Mouse (Mus musculus) C2C12 (cell line): ENCODE results near the gene Hpcal1. TPM values are rescaled to one million over a fixed set of nuclear protein-coding genes. Genes with fewer than 3 reads are reported as not detected.

Experiments used
- H3K27me3 ChIP-seq: one replicate; pipeline ENCODE4 v1.6.1; 2011; ENCODE audit not compliant: control insufficient read depth, insufficient read depth, insufficient read length
- H3K36me3 ChIP-seq: one replicate; pipeline ENCODE4 v1.6.1; 2011; ENCODE audit not compliant: control insufficient read depth, insufficient read depth
- H3K4me3 ChIP-seq: one replicate; pipeline ENCODE4 v1.5.1; 2011; ENCODE audit warnings: mild to moderate bottlenecking, control low read depth; ENCODE audit not compliant: poor library complexity, insufficient read depth, severe bottlenecking
- H3K79me2 ChIP-seq: one replicate; pipeline ENCODE4 v1.6.1; 2011; ENCODE audit not compliant: control insufficient read depth, insufficient read depth
- H3K79me3 ChIP-seq: one replicate; pipeline ENCODE4 v1.6.1; 2011; ENCODE audit warnings: low read depth, control low read depth
- H3ac ChIP-seq: one replicate; pipeline ENCODE3; 2011; ENCODE audit warnings: low read depth; ENCODE audit not compliant: control insufficient read depth, insufficient read length
- CEBPB ChIP-seq: IDR thresholded peaks from one replicate; pipeline ENCODE4 v1.6.1; 2011; ENCODE audit warnings: low read depth, mild to moderate bottlenecking, control low read depth, moderate library complexity
- CTCF ChIP-seq: IDR thresholded peaks from one replicate; pipeline ENCODE4 v1.5.1; 2011; ENCODE audit not compliant: control insufficient read depth, insufficient read depth, insufficient read length
- FOSL1 ChIP-seq: IDR thresholded peaks from one replicate; pipeline ENCODE4 v1.8.0; 2011; ENCODE audit warnings: mild to moderate bottlenecking, low read length; ENCODE audit not compliant: poor library complexity, insufficient read depth, severe bottlenecking
- MAX ChIP-seq: IDR thresholded peaks from one replicate; pipeline ENCODE4 v1.6.1; 2011; ENCODE audit warnings: mild to moderate bottlenecking, control low read depth
- MYOD1 ChIP-seq: IDR thresholded peaks from one replicate; pipeline ENCODE4 v1.6.1; 2011; ENCODE audit warnings: low read depth; ENCODE audit not compliant: control insufficient read depth, insufficient read length
- MYOG ChIP-seq: IDR thresholded peaks from one replicate; pipeline ENCODE4 v1.6.1; 2011; ENCODE audit not compliant: control insufficient read depth, insufficient read length; ENCODE audit errors: extremely low read depth
- USF1 ChIP-seq: IDR thresholded peaks from one replicate; pipeline ENCODE4 v1.6.1; 2011; ENCODE audit warnings: low read depth, mild to moderate bottlenecking, control low read depth, moderate library complexity
- polyA plus RNA-seq: library from polyadenylated mRNA; unstranded; fragments of >200 nt; fragmentation: generic; extraction: Trizol; gene quantifications from one replicate; pipeline ENCODE4 v1.2.1, GENCODE M21; 2012; ENCODE audit warnings: missing spikeins

Gene Hpcal1
- polyA plus RNA-seq, 1 experiment = 114 TPM

DNA sequence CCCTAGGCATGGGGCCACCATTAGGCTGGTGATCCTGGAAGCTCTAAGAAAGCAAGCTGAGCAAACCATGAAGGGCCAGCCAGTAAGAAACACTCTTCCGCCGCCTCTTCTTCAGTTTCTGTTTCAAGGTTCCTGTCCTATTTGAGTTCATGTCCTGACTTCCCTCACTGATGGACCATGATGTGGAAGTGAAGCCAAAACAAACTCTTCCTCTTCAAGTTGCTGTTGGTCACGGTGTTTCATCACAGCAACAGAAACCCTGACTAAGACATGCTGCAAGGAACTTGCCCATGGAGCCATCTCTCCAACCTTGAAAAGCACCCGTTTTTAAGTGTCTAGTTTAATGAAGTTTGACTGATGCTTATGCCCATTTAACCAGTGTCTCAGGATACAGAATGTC lies 11.1 kb upstream of the Hpcal1 start:
- Histone ChIP-seq H3K79me2 (no peaks in the 10 kb centered on the region), H3K79me3 (no peaks in the 10 kb centered on the region), H3K36me3 (no peaks in the 10 kb centered on the region), H3ac (no peak overlapping the region), H3K27me3 (no peaks in the 10 kb centered on the region), H3K4me3 (no peak overlapping the region)
- no peak for TF ChIP-seq MAX
- no peak for TF ChIP-seq MYOG
- TF ChIP-seq MYOD1 = no peak
- no peak for TF ChIP-seq USF1
- no peak for TF ChIP-seq CTCF

DNA sequence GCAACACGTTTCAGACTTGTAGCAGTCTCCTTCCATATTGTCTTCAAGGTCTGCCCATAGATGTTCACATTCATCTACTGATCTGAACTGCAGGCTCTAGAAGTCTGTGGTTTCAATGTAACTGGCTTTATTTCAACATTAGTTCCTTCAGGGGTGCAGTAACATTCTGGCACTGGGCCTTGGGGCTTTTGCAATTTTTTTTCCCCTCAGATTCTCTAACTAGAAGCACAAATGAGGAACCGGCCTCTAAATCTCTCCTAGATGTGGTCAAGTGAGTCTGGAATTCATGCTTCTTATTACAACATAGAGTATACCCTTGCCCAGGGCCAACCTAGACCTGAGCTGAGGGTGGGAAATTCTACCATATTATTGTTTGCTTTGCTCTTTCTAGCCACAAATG lies 8.5 kb upstream of the Hpcal1 start:
- H3K79me2 ChIP-seq = no peaks in the 10 kb centered on the region
- TF ChIP-seq CTCF = no peak
- TF ChIP-seq FOSL1 = no peak
- TF ChIP-seq MYOD1 = no peak
- no peak for TF ChIP-seq USF1
- no peaks in the 10 kb centered on the region for H3K36me3 ChIP-seq
- no peaks in the 10 kb centered on the region for H3K27me3 ChIP-seq
- no peaks in the 10 kb centered on the region for H3K79me3 ChIP-seq
- no peak overlapping the region for H3K4me3 ChIP-seq
- no peak overlapping the region for H3ac ChIP-seq

DNA sequence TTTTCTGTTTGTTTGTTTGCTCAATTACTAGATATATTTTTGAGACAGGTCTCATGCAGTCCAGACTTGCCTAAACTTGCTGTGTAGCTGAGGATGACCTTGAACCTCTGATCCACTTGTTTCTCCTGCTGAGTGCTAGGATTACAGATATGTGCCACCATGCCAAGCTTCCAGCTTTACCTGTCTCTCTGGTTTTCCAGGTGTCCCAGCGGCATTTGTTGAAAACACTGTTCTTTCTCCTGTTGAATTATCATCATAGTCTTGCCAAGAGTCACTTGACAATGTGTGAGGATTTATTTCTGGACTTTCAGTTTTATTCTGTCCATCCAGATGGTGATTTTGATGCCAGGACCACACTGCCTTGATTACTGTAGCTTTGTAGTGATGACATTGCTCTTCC lies 6.3 kb upstream of the Hpcal1 start:
- Histone ChIP-seq H3K27me3 (no peaks in the 10 kb centered on the region), H3K4me3 (no peak overlapping the region), H3K79me2 (no peaks in the 10 kb centered on the region), H3K79me3 (no peaks in the 10 kb centered on the region), H3ac (no peak overlapping the region), H3K36me3 (no peaks in the 10 kb centered on the region)
- TF ChIP-seq CEBPB = no peak
- no peak for TF ChIP-seq USF1
- no peak for TF ChIP-seq MAX
- no peak for TF ChIP-seq FOSL1
- TF ChIP-seq MYOD1 = no peak
- no peak for TF ChIP-seq MYOG
- no peak for TF ChIP-seq CTCF

- no peak overlapping the region for H3ac ChIP-seq
- H3K27me3 ChIP-seq = no peaks in the 10 kb centered on the region
- H3K4me3 ChIP-seq = no peak overlapping the region
- H3K79me3 ChIP-seq = peaks cover 2% of the 10 kb centered on the region
- H3K79me2 ChIP-seq = peaks cover 5% of the 10 kb centered on the region
- no peaks in the 10 kb centered on the region for H3K36me3 ChIP-seq
- TF ChIP-seq FOSL1 (no peak), CTCF (no peak), CEBPB (no peak), MYOD1 (no peak), MAX (no peak), USF1 (no peak), MYOG (no peak)
Measured at GRCm38 (mm10) chr12:17686116-17686515, 4.5 kb upstream of the Hpcal1 start.

- Histone ChIP-seq H3K36me3 (no peaks in the 10 kb centered on the region), H3K27me3 (no peaks in the 10 kb centered on the region), H3K4me3 (no peak overlapping the region), H3ac (no peak overlapping the region), H3K79me2 (peaks cover 33% of the 10 kb centered on the region), H3K79me3 (peaks cover 30% of the 10 kb centered on the region)
- TF ChIP-seq FOSL1 = peak; percentile 3
- no peak for TF ChIP-seq CEBPB
Measured at GRCm38 (mm10) chr12:17688913-17689312, 1.7 kb upstream of the Hpcal1 start.

- Histone ChIP-seq H3K36me3 (no peaks in the 10 kb centered on the region), H3K79me2 (peaks cover 44% of the 10 kb centered on the region), H3K79me3 (peaks cover 41% of the 10 kb centered on the region), H3K4me3 (peak overlapping the region; percentile 89), H3ac (peak overlapping the region; percentile 78), H3K27me3 (no peaks in the 10 kb centered on the region)
- no peak for TF ChIP-seq MYOG
- TF ChIP-seq MAX = no peak
- no peak for TF ChIP-seq MYOD1
- no peak for TF ChIP-seq FOSL1
- TF ChIP-seq CEBPB = no peak
- TF ChIP-seq CTCF = no peak
- no peak for TF ChIP-seq USF1
Measured at GRCm38 (mm10) chr12:17689931-17690563, 609 bp upstream of the Hpcal1 start.
